Mouse (Mus musculus): Measurements from ENCODE around the gene Ints14. TPM values are rescaled to one million over a fixed set of nuclear protein-coding genes. Genes with fewer than 3 reads are reported as not detected.

Ints14 gene
- 56.4 and 60.6 TPM in 2 replicates for polyA plus RNA-seq (2016; fragmentation: Nextera tagmentation; extraction: Ambion mirVana)

DNA sequence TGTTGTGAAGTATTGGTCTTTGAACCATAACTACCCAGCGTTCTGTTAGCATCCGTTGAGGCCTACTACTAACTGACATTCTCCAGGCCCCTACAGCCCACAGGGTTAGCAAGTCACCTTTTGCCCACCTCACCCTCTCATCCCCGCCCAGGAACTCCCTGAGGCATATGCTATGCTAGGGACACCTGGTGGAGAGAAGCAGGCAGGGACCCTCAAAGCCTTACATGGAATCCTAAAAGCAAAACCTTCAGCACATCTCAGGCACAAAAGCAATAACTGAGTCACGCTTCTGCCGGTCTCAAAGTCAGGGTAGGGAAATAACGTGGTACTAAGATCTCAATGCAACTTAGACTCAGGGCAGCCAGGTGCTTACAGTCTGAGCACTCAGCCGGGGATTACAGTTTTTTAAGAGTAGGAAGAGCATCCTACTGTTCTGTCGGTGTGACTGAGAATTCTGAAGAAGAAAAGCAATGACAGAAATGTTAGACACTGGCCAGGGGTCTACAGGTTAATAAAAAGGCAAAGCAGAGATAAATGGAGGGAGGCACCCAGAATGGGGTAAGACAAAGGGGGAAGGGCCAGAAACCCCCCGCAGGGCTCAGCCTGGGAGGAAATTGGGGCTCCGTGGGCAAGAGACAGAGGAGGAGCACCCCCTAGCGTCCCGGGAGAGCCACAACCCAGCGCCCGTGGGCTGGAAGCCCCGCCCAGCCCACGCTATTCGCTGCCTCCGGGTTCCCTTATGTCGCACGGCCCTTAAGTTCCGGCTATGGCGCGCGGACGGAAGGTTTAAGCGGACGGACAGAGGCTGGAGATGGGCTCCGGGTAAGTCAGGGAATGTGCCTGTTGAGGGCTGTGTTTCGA lies at the start of gene Ints14:
TSS of gene Ints14 (plus strand) at position 789 of the 861 bp plus-strand sequence.
- Histone ChIP-seq H3K4me1 (peaks cover 19% of the 10 kb centered on the region), H3K9ac (peak within 1 kb of the TSS; percentile 87), H3K27me3 (no peaks in the 10 kb centered on the region), H3K36me3 (peaks cover 17% of the 10 kb centered on the region), H3K4me3 (peak within 1 kb of the TSS; percentile 75), H3K4me2 (replicated peaks) (peak within 1 kb of the TSS; percentile 66), H3K27ac (peak within 1 kb of the TSS; percentile 85), H3K9me3 (no peaks in the 10 kb centered on the region)
- ATAC-seq (ENCODE audit: insufficient number of reproducible peaks, insufficient read depth, low FRiP score, low TSS enrichment), result peak; percentile 91
- WGBS, result 5% methylated on average over 29 of the region's 29 CpGs

DNA sequence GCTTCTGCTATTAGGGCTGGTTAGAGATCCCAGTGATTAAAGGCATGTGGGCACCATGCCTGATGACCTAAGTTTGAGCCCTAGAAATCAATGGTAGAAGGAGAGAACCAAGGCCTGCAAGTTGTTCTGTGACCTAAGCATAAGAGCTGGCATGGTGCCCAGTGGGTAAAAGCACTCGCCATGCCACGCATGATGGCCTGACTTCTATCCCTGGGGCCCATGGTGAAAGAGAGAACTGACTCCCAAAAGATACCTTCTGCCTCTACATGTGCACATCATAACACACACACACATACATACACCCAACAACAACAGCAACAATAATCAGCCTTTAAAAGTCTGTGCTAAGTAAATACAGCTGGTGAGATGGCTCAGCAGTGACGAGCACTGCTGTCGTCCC lies 47.3 kb upstream of the Ints14 start:
- no peak overlapping the region for H3K4me3 ChIP-seq
- no peak for ATAC-seq (ENCODE audit: insufficient number of reproducible peaks, insufficient read depth, low FRiP score, low TSS enrichment)
- H3K27ac ChIP-seq, result no peak overlapping the region

DNA sequence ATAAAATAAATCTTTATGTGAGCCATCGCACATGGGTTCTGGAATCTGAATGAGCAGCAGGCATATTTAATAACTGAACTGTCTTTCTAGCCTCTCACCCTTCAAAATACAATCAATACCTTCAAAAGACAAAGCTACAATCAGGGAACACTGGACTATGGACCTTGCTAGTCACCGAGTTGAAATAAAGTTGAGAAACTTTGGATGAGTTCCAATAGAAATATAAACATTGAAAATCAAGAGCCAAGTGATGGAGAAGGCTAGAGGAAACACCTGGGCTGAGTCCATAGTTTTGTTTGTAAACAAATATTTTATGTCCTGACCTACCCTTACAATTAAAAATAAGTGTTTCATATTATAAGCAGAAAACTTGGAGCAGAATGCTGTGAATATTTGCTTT lies 46.7 kb upstream of the Ints14 start:
- no peak for ATAC-seq (ENCODE audit: insufficient number of reproducible peaks, insufficient read depth, low FRiP score, low TSS enrichment)
- 86% methylated on average over 2 of the region's 2 CpGs for WGBS
- peaks cover 14% of the 10 kb centered on the region; the same call in 1 of the 2 replicates for H3K36me3 ChIP-seq
- no peaks in the 10 kb centered on the region for H3K4me1 ChIP-seq
- no peak overlapping the region for H3K4me3 ChIP-seq
- H3K9me3 ChIP-seq, result no peaks in the 10 kb centered on the region
- no peak overlapping the region for H3K9ac ChIP-seq
- H3K4me2 ChIP-seq (replicated peaks), result no peak overlapping the region
- no peaks in the 10 kb centered on the region for H3K27me3 ChIP-seq
- no peak overlapping the region for H3K27ac ChIP-seq

More for the DNA sequence above, 47.3 kb upstream of the Ints14 start:
- Histone ChIP-seq H3K4me2 (replicated peaks) (no peak overlapping the region), H3K27me3 (no peaks in the 10 kb centered on the region), H3K9me3 (no peaks in the 10 kb centered on the region), H3K36me3 (peaks cover 14% of the 10 kb centered on the region; the same call in 1 of the 2 replicates), H3K4me1 (no peaks in the 10 kb centered on the region), H3K9ac (no peak overlapping the region)
- 95% methylated on average over 4 of the region's 4 CpGs for WGBS

DNA sequence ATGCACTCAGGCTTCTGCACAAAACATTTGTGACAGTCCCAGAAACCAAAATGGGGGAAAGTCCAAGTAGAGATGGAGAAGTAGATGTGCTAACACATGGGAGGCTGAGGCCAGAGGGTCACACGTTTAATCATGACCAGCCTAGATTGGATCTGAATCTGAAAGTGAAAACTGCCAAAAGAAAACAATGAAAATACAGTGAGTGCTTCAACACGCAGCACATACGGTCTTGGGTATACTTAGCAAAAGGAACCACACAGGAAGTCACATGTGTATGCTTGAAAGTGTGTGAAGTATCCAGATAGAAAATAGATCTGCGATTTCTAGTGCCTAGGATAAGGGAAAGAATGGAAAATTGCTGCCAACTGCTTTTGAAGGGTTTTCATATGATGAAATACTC lies 46.1 kb upstream of the Ints14 start:
- H3K9me3 ChIP-seq, result no peaks in the 10 kb centered on the region
- H3K36me3 ChIP-seq, result peaks cover 14% of the 10 kb centered on the region; the same call in 1 of the 2 replicates
- no peaks in the 10 kb centered on the region for H3K27me3 ChIP-seq
- H3K4me3 ChIP-seq, result no peak overlapping the region
- ATAC-seq (ENCODE audit: insufficient number of reproducible peaks, insufficient read depth, low FRiP score, low TSS enrichment), result no peak
- 83% methylated on average over 4 of the region's 4 CpGs for WGBS
- no peak overlapping the region for H3K9ac ChIP-seq
- H3K27ac ChIP-seq, result no peak overlapping the region
- no peaks in the 10 kb centered on the region for H3K4me1 ChIP-seq
- no peak overlapping the region for H3K4me2 ChIP-seq (replicated peaks)

DNA sequence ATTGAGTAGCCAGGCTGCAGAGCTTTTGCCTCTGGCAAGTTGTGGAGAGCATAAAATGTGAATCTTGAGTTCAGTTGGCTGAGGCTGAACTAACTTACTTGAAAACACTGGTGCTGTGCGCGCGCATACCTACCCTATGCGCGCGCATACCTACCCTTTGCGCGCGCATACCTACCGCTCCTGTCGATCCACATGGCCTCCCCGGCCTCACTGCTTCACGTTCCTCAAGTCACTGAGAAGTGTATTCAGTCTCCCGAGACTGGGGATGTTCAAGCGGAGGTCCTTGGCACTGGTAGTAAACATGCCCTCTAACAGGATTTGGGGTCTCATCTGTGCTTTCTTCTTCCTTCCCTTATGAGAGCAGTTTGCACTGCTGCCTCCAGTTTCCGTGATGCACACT lies 42.1 kb upstream of the Ints14 start:
- H3K9me3 ChIP-seq, result no peaks in the 10 kb centered on the region
- peak overlapping the region; percentile 47 for H3K4me2 ChIP-seq (replicated peaks)
- no peak for ATAC-seq (ENCODE audit: insufficient number of reproducible peaks, insufficient read depth, low FRiP score, low TSS enrichment)
- 24% methylated on average over 16 of the region's 16 CpGs for WGBS
- H3K4me3 ChIP-seq, result peak overlapping the region; percentile 36
- no peaks in the 10 kb centered on the region for H3K4me1 ChIP-seq
- no peaks in the 10 kb centered on the region for H3K27me3 ChIP-seq
- H3K36me3 ChIP-seq, result peaks cover 2% of the 10 kb centered on the region; the same call in 1 of the 2 replicates
- H3K9ac ChIP-seq, result peak overlapping the region; percentile 47; the same call in 1 of the 2 replicates
- peak overlapping the region; percentile 46 for H3K27ac ChIP-seq

DNA sequence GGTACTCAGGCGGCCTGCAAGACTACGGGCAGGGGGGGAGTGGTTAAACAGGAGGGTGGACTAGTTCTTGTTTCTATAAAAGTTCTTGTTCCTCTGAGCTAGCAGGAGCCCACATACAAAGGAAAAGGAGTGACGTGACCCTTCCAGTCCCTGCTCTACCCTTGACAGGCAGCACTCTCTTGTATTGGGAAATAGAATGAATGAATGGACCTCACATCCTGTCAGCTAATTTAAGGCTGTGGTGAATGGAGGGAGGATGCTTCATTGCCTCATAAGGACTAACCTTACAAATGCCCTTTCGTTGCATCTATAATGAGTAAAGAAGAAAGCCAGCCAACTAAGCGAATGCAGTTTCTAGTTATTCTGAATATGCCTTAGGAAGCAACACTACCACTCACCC lies 34.9 kb upstream of the Ints14 start:
- no peaks in the 10 kb centered on the region for H3K9me3 ChIP-seq
- 73% methylated on average over 5 of the region's 5 CpGs for WGBS
- no peak overlapping the region for H3K27ac ChIP-seq

DNA sequence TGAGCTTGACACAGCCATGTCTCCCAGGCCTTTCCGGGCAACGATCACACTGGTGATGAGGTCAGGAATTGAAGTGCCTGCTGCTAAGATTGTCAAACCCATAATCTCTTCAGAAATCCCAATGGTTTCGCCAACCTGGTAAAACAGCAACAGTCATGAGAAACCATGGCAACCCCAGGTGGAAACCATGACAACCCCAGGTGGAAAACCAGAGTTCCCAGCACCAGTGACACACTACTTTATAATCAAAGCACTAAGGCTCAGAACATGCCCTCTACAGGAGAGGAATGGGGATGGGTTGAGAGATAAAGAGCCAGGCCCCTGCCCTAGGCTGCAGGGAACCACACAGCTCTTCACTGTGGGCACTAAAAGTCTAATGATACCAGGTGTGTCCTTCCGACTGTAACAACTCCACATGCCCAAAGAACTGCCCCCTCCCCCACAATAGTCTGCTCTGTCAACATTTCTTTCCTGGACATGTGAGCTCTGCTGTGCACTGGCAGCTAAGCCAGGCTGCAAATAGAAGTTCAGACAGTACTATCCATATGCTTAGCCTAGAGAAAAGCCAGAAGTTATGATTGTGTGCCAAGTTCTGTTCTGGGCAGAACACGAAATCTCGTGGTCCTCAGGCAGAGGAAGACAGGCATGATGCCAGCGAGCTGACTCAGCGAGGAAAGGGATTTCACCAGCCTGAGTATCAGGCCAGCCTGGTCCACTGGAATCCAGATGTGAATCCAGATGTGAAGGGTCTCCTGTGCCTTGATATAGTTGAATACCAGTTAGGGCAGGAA lies 34.3 kb upstream of the Ints14 start:
- no peak overlapping the region for H3K9ac ChIP-seq
- no peak overlapping the region for H3K27ac ChIP-seq
- no peak overlapping the region for H3K4me3 ChIP-seq
- no peaks in the 10 kb centered on the region for H3K9me3 ChIP-seq
- no peak for ATAC-seq (ENCODE audit: insufficient number of reproducible peaks, insufficient read depth, low FRiP score, low TSS enrichment)
- H3K36me3 ChIP-seq, result no peaks in the 10 kb centered on the region
- no peaks in the 10 kb centered on the region for H3K4me1 ChIP-seq
- no peaks in the 10 kb centered on the region for H3K27me3 ChIP-seq
- no peak overlapping the region for H3K4me2 ChIP-seq (replicated peaks)
- 71% methylated on average over 8 of the region's 8 CpGs for WGBS

More for the DNA sequence above, 34.9 kb upstream of the Ints14 start:
- no peak overlapping the region for H3K4me3 ChIP-seq
- H3K4me1 ChIP-seq, result no peaks in the 10 kb centered on the region
- H3K9ac ChIP-seq, result no peak overlapping the region
- ATAC-seq (ENCODE audit: insufficient number of reproducible peaks, insufficient read depth, low FRiP score, low TSS enrichment), result no peak
- H3K36me3 ChIP-seq, result no peaks in the 10 kb centered on the region
- H3K4me2 ChIP-seq (replicated peaks), result no peak overlapping the region
- no peaks in the 10 kb centered on the region for H3K27me3 ChIP-seq

DNA sequence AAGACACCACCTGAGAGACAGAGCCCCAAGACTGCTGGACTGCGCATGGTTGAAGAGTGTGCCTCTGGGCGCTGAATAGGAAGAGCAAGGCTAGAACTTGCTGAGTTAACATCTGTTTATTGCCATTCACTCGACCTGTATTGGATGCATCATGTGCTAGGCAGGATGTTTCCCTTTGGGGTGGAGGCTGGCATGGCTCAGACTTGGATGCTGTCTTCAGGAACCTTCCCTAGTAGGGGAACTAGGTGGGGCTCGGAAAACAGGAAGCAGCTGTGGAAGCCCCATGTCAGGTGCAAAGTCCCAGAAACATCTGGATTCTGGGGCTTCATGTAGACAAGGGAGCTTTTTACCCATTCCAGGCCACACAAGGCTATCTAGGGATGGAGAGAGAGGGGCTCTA lies 30.4 kb upstream of the Ints14 start:
- Histone ChIP-seq H3K27me3 (no peaks in the 10 kb centered on the region), H3K4me1 (no peaks in the 10 kb centered on the region), H3K9me3 (no peaks in the 10 kb centered on the region), H3K9ac (no peak overlapping the region), H3K4me2 (replicated peaks) (no peak overlapping the region), H3K4me3 (no peak overlapping the region), H3K36me3 (no peaks in the 10 kb centered on the region), H3K27ac (no peak overlapping the region)
- no peak for ATAC-seq (ENCODE audit: insufficient number of reproducible peaks, insufficient read depth, low FRiP score, low TSS enrichment)
- WGBS, result 77% methylated on average over 4 of the region's 4 CpGs

DNA sequence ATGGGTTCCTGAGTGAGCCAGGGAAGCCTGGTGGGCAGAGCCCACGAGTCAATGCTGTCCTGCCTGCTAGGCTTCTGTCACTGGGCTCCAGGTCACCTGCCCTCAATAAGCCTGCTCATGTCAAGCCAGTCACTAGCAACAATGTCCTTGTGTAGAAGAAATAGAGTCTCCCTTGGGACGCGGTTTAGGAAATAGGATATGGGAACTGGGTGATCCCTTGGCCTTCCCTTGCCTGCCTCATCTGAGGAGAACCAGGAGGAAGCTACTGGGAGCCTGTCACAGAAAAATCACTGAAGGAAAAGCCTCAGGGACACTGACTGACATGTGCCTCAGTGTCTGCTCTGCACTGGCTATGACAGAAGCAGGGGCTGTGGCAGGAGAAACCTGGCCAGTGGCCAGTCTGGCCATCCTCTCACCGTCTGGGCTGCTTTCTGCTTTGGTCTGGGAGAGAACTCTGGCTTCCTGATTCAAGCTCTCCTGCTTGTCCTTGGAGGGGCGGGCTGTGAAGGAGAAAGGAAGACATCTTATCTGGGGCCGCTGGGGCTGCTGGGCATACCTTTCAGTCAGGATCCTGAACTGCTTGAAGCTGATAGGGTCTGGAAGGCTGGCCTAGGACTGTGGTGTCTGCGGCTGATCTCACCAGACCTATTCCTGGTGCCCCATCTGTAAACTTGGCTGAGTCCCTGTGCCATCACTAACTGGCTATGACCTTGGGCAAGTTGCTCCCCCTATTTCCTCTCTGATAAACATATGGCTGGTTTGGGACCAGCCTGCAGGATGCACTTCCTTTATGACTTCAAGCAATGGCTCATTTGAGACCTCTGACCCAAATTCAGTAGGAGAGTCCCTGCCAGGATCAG lies 28.7 kb upstream of the Ints14 start:
- Histone ChIP-seq H3K9me3 (no peaks in the 10 kb centered on the region), H3K27ac (no peak overlapping the region), H3K27me3 (no peaks in the 10 kb centered on the region), H3K4me3 (no peak overlapping the region), H3K4me1 (no peaks in the 10 kb centered on the region), H3K9ac (no peak overlapping the region), H3K4me2 (replicated peaks) (no peak overlapping the region), H3K36me3 (no peaks in the 10 kb centered on the region)
- 73% methylated on average over 7 of the region's 7 CpGs for WGBS
- no peak for ATAC-seq (ENCODE audit: insufficient number of reproducible peaks, insufficient read depth, low FRiP score, low TSS enrichment)

DNA sequence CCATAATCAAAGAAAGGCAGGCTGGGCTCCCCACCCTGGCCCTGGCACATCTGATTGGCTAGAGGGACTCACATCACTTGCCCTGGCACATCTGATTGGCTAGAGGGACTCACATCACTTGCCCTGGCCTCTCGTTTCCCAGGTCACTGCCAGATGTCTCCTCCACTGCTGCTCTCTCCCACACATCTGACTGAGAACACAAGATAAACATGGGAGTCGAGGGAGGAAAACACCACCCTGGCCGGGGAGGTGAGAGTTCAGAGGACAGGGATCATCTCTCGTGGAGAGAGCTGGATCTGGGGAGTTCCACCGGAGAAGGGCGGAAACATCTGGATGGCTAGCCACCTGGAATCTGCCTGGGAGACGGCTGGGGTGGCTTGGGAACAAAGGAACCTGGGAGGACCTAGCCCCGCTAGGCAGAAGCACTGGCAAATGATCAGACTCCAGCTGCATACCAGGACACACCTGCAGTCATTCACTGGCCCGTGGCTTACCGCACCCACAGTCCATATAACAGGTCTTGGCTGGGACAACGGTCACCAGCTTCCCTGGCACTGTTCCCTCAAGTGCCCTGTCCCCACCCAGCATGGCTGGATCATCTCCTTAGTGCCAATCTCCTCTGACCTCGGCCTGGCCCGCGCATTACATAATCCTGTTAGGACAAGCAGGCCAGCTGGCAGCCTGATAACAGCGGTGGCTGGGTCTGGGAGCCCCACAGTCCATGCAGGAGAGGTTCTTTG lies 26.5 kb upstream of the Ints14 start:
- 0 out of 2 replicates have a peak overlapping the region, but pooled peaks have one; percentile 19 for H3K4me2 ChIP-seq (replicated peaks)
- H3K9ac ChIP-seq, result no peak overlapping the region
- no peak overlapping the region for H3K27ac ChIP-seq
- ATAC-seq (ENCODE audit: insufficient number of reproducible peaks, insufficient read depth, low FRiP score, low TSS enrichment), result no peak
- no peaks in the 10 kb centered on the region for H3K4me1 ChIP-seq
- no peak overlapping the region for H3K4me3 ChIP-seq
- no peaks in the 10 kb centered on the region for H3K27me3 ChIP-seq
- WGBS, result 55% methylated on average over 15 of the region's 15 CpGs
- H3K36me3 ChIP-seq, result no peaks in the 10 kb centered on the region
- no peaks in the 10 kb centered on the region for H3K9me3 ChIP-seq
